Mouse (Mus musculus) brain, embryonic 14.5 days (tissue): Measurements from ENCODE around the gene Pde10a.

Experiments used
- CTCF ChIP-seq: fragments of 200-500 bp; IDR thresholded peaks from 2 replicates; pipeline ENCODE4 v1.5.1; 2012; ENCODE audit warnings: inconsistent platforms, mild to moderate bottlenecking, moderate library complexity, borderline replicate concordance; ENCODE audit not compliant: insufficient read depth, insufficient read length; ENCODE audit errors: extremely low read depth
- POLR2A ChIP-seq: fragments of 200-500 bp; IDR thresholded peaks from 2 replicates; pipeline ENCODE4 v1.6.1; 2012; ENCODE audit warnings: mild to moderate bottlenecking, inconsistent platforms, borderline replicate concordance; ENCODE audit not compliant: poor library complexity, insufficient read depth, insufficient read length, severe bottlenecking; ENCODE audit errors: extremely low read depth

DNA sequence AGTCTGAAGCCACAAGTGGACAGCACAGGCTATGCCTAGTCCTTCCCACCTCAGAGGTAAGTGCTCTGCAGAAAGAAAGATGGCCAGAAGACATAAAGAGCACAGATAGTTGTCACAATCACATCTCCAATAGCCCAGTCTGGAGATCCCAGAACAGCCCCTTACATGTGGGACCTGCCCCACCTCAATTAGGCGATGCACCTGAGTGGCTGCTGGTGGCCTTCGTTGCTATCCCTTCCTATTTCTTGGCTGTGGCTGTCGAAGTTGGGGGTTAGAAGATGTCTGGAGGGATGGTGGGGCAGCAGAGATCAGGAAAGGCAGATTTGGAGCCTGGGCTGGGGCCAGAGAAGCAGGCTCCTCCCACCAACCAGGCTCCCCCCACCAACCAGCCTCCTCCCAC, 111.1 kb downstream of the Pde10a start:
- TF ChIP-seq CTCF (no peak), POLR2A (no peak)
